Mouse (Mus musculus): ENCODE data around the gene 2210408I21Rik.

GRCm38 (mm10) chr13:77177931-77178330 is 42.6 kb downstream of the 2210408I21Rik start:
- TF ChIP-seq POLR2A (IDR thresholded peaks at IDR 0.05; ENCODE audit: insufficient read depth, low read length) (no peak), CTCF (IDR thresholded peaks at IDR 0.05; ENCODE audit: low read depth, low read length) (no peak), EP300 (IDR thresholded peaks at IDR 0.05; ENCODE audit: insufficient read depth, low read depth, low read length) (no peak)

Data from ES-Bruce4 (cell line).